Mouse (Mus musculus): ENCODE data around the gene Kcmf1. TPM values are rescaled to one million over a fixed set of nuclear protein-coding genes. Genes with fewer than 3 reads are reported as not detected.

The Kcmf1 gene
- polyA plus RNA-seq, 1 experiment, result 175 TPM

DNA sequence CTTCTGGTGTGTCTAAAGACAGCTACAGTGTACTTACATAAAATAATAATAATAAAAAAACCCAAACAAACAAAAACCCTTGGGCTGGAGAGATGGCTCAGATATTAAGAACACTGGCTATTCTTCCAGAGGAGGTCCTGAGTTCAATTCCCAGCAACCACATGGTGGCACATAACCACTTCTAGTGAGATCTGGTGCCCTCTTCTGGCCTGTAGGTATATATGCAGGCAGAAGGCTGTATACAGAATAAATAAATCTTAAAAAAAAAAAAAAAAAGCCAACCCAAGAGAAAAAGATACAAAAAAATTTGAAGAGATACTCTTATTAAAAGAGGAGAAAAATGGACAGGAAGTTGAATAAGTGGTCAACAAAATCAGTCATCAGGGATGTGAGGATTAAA is 102.0 kb downstream of the Kcmf1 start:
- H3K4me3 ChIP-seq (ENCODE audit: low read depth, low read length), result no peak overlapping the region

DNA sequence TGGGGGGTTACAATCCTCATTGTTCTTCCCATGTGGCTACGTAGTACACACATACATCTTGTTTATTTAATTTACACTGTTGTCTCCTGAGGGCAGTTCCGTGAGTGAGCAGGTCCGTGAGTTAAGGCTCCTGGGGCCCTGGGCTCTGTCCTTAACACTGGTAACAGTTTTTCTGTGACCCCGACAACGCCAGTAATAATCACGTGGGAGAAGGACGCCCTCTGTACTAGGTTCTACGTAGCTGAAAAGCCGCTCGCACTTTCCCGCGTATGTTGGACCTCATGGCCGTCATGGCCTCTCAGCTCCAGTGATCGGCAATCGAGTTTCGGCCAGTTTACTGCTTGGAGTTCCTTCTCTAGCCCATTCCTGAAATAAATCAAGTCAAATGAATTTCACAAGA is 104.3 kb downstream of the Kcmf1 start:
- peak overlapping the region; percentile 93 for H3K27ac ChIP-seq (ENCODE audit: insufficient read depth, low read length)
- H3K36me3 ChIP-seq (ENCODE audit: control insufficient read depth, insufficient read depth, low read length, poor library complexity, severe bottlenecking), result no peaks in the 10 kb centered on the region
- H3K9me3 ChIP-seq (replicated peaks; ENCODE audit: control insufficient read depth, insufficient read depth, low read length, poor library complexity, severe bottlenecking), result no peaks in the 10 kb centered on the region

More for the DNA sequence above, 102.0 kb downstream of the Kcmf1 start:
- no peak overlapping the region for H3K27ac ChIP-seq (ENCODE audit: insufficient read depth, low read length)
- no peaks in the 10 kb centered on the region for H3K27me3 ChIP-seq (ENCODE audit: control insufficient read depth, insufficient read depth, low read length, poor library complexity, severe bottlenecking)
- H3K9me3 ChIP-seq (replicated peaks; ENCODE audit: control insufficient read depth, insufficient read depth, low read length, poor library complexity, severe bottlenecking), result no peaks in the 10 kb centered on the region
- no peak for TF ChIP-seq POLR2A (IDR thresholded peaks at IDR 0.05; ENCODE audit: insufficient read depth, low read length)
- TF ChIP-seq EP300 (IDR thresholded peaks at IDR 0.05; ENCODE audit: insufficient read depth, low read depth, low read length), result no peak
- TF ChIP-seq CTCF (IDR thresholded peaks at IDR 0.05; ENCODE audit: low read depth, low read length), result no peak
- peaks cover 1% of the 10 kb centered on the region for H3K4me1 ChIP-seq (ENCODE audit: control insufficient read depth, insufficient read depth, low read length)
- no peak overlapping the region for H3K9ac ChIP-seq (ENCODE audit: low read depth, poor library complexity, severe bottlenecking)
- H3K36me3 ChIP-seq (ENCODE audit: control insufficient read depth, insufficient read depth, low read length, poor library complexity, severe bottlenecking), result no peaks in the 10 kb centered on the region

DNA sequence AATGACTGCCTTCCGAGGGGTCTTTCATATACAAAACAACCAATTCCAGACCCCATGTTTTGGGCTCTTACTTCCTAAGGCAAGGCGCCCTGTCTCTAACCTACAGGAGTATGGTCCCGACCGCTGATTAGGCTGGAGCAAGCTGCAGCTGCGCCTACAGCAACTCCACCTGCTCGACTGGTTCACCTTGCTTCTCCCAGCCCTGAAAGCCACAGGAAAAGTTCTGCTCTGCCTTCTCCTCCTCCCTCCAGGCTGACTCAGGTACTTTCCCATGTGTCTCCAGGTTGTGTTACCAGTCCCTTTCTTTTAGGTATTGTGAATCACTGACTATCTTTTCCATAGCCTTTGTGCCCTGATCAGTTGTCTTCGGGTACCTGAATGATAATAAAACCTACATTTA is 104.9 kb downstream of the Kcmf1 start:
- no peaks in the 10 kb centered on the region for H3K9me3 ChIP-seq (replicated peaks; ENCODE audit: control insufficient read depth, insufficient read depth, low read length, poor library complexity, severe bottlenecking)
- no peaks in the 10 kb centered on the region for H3K27me3 ChIP-seq (ENCODE audit: control insufficient read depth, insufficient read depth, low read length, poor library complexity, severe bottlenecking)
- peaks cover 1% of the 10 kb centered on the region for H3K4me1 ChIP-seq (ENCODE audit: control insufficient read depth, insufficient read depth, low read length)
- H3K36me3 ChIP-seq (ENCODE audit: control insufficient read depth, insufficient read depth, low read length, poor library complexity, severe bottlenecking), result no peaks in the 10 kb centered on the region
- H3K4me3 ChIP-seq (ENCODE audit: low read depth, low read length), result no peak overlapping the region
- TF ChIP-seq CTCF (IDR thresholded peaks at IDR 0.05; ENCODE audit: low read depth, low read length) (no peak), EP300 (IDR thresholded peaks at IDR 0.05; ENCODE audit: insufficient read depth, low read depth, low read length) (peak; percentile 96)
- 0 out of 2 replicates have a peak overlapping the region, but pooled peaks have one; percentile 27 for H3K9ac ChIP-seq (ENCODE audit: low read depth, poor library complexity, severe bottlenecking)
- H3K27ac ChIP-seq (ENCODE audit: insufficient read depth, low read length), result peak overlapping the region; percentile 93

More for the DNA sequence above, 104.3 kb downstream of the Kcmf1 start:
- Histone ChIP-seq H3K4me3 (ENCODE audit: low read depth, low read length) (peak overlapping the region; percentile 24), H3K27me3 (ENCODE audit: control insufficient read depth, insufficient read depth, low read length, poor library complexity, severe bottlenecking) (no peaks in the 10 kb centered on the region), H3K9ac (ENCODE audit: low read depth, poor library complexity, severe bottlenecking) (peak overlapping the region; percentile 27), H3K4me1 (ENCODE audit: control insufficient read depth, insufficient read depth, low read length) (peaks cover 1% of the 10 kb centered on the region)
- no peak for TF ChIP-seq CTCF (IDR thresholded peaks at IDR 0.05; ENCODE audit: low read depth, low read length)
- no peak for TF ChIP-seq EP300 (IDR thresholded peaks at IDR 0.05; ENCODE audit: insufficient read depth, low read depth, low read length)
- no peak for TF ChIP-seq POLR2A (IDR thresholded peaks at IDR 0.05; ENCODE audit: insufficient read depth, low read length)

DNA sequence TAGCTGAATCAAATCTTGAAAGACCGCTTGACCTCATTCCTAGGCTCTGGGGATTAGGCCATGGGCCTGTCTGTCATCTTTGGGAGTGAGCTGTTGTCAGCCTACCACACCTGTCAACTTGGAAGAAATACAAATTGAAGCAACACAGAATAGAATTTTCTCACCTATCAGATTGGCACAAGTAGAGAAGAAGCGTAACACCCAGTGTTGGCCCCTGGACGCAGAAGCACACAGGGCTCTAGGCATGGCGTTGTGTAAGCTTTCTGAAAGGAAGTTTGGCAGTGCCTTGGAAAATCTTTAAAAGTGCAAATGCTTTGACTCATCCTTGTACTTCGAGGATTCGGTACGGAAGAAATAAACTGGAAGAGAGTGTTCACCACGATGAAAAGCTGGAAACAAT is 107.1 kb downstream of the Kcmf1 start:
- TF ChIP-seq EP300 (IDR thresholded peaks at IDR 0.05; ENCODE audit: insufficient read depth, low read depth, low read length) (no peak), CTCF (IDR thresholded peaks at IDR 0.05; ENCODE audit: low read depth, low read length) (no peak), POLR2A (IDR thresholded peaks at IDR 0.05; ENCODE audit: insufficient read depth, low read length) (no peak)
- H3K9ac ChIP-seq (ENCODE audit: low read depth, poor library complexity, severe bottlenecking), result no peak overlapping the region

More for the DNA sequence above, 107.1 kb downstream of the Kcmf1 start:
- H3K9me3 ChIP-seq (replicated peaks; ENCODE audit: control insufficient read depth, insufficient read depth, low read length, poor library complexity, severe bottlenecking), result no peaks in the 10 kb centered on the region
- no peaks in the 10 kb centered on the region for H3K36me3 ChIP-seq (ENCODE audit: control insufficient read depth, insufficient read depth, low read length, poor library complexity, severe bottlenecking)
- H3K27me3 ChIP-seq (ENCODE audit: control insufficient read depth, insufficient read depth, low read length, poor library complexity, severe bottlenecking), result no peaks in the 10 kb centered on the region
- peaks cover 1% of the 10 kb centered on the region for H3K4me1 ChIP-seq (ENCODE audit: control insufficient read depth, insufficient read depth, low read length)
- no peak overlapping the region for H3K4me3 ChIP-seq (ENCODE audit: low read depth, low read length)
- H3K27ac ChIP-seq (ENCODE audit: insufficient read depth, low read length), result no peak overlapping the region

Other genes starting within 250 kb of the Kcmf1 start
- 84.8 and 93.4 TPM in 2 replicates for gene Tcf7l1, start 110.7 kb downstream of the Kcmf1 start, polyA plus RNA-seq (2011; ENCODE audit: insufficient read depth, insufficient read length, low read depth, missing spikeins)
- gene Tmsb10, start 58.8 kb upstream of the Kcmf1 start, polyA plus RNA-seq (2011; ENCODE audit: insufficient read depth, insufficient read length, low read depth, missing spikeins), result 1,250 and 1,380 TPM in 2 replicates

Data from ES-Bruce4 (cell line).